Mouse (Mus musculus) bone marrow, adult 2 months (tissue): ENCODE data around the gene Cmc2.

Experiments
- CTCF ChIP-seq: fragments of 200-500 bp; IDR thresholded peaks from 2 replicates; pipeline ENCODE4 v1.5.1; 2011; ENCODE audit warnings: low read length, control low read depth; ENCODE audit not compliant: control insufficient read depth, insufficient read depth
- POLR2A ChIP-seq: fragments of 200-500 bp; IDR thresholded peaks from 2 replicates; pipeline ENCODE4 v1.6.1; 2011; ENCODE audit warnings: low read depth, mild to moderate bottlenecking, control low read depth, low read length, borderline replicate concordance; ENCODE audit not compliant: control insufficient read depth

GRCm38 (mm10) chr8:116904736-116905135 is 16.5 kb downstream of the Cmc2 start:
- TF ChIP-seq CTCF, result no peak
- no peak for TF ChIP-seq POLR2A
